Mouse (Mus musculus): Measurements from ENCODE around the gene Rwdd2a. TPM values are rescaled to one million over a fixed set of nuclear protein-coding genes. Genes with fewer than 3 reads are reported as not detected.
"Not testable (repeated sequence)": the region's sequence is repeated elsewhere in the genome, so short reads cannot be mapped to it uniquely, and the experiment has no call there.

Gene Rwdd2a
- polyA plus RNA-seq, 1 experiment from 2014 or later, result 6.2 TPM

GRCm38 (mm10) chr9:86596983-86597382, 25.2 kb downstream of the Rwdd2a start:
- not testable (repeated sequence) for H3K27me3 ChIP-seq; H3K4me1 ChIP-seq; H3K9me3 ChIP-seq; H3K36me3 ChIP-seq (replicated peaks); H3K27ac ChIP-seq; H3K4me2 ChIP-seq; ATAC-seq (ENCODE audit: low FRiP score); H3K9ac ChIP-seq; H3K4me3 ChIP-seq (replicated peaks)

- 64% methylated on average over 8 of the region's 8 CpGs for WGBS
- Histone ChIP-seq H3K9ac (no peak overlapping the region), H3K4me2 (no peak overlapping the region), H3K9me3 (no peaks in the 10 kb centered on the region), H3K27ac (no peak overlapping the region), H3K4me3 (replicated peaks) (no peak overlapping the region), H3K4me1 (no peaks in the 10 kb centered on the region), H3K27me3 (no peaks in the 10 kb centered on the region), H3K36me3 (replicated peaks) (no peaks in the 10 kb centered on the region)
- no peak for ATAC-seq (ENCODE audit: low FRiP score)
Measured at GRCm38 (mm10) chr9:86599723-86600303, 28.0 kb downstream of the Rwdd2a start.

DNA sequence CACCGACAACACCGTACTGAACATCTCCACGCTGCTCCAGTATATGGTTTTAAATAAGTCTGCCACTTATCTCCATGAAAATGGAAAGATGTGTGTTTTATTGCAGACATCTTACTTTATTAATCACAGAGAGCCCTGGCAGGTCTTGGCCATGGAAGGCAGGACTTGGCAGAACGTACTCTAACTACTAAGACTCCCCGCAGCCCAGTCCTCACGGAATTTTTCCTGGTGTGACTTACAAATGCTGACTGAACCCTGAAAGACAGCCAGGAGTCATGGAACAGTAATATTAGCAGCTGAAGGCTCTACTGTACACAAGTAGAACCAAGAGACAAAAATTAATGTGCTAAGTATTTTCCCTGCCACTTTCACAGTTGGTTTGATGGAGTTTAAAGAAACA, 34.0 kb downstream of the Rwdd2a start:
- Histone ChIP-seq H3K36me3 (replicated peaks) (no peaks in the 10 kb centered on the region), H3K9me3 (no peaks in the 10 kb centered on the region), H3K9ac (no peak overlapping the region), H3K4me1 (no peaks in the 10 kb centered on the region), H3K27me3 (no peaks in the 10 kb centered on the region), H3K4me2 (no peak overlapping the region), H3K4me3 (replicated peaks) (no peak overlapping the region), H3K27ac (no peak overlapping the region)
- 95% methylated on average over 6 of the region's 6 CpGs for WGBS
- ATAC-seq (ENCODE audit: low FRiP score), result no peak

DNA sequence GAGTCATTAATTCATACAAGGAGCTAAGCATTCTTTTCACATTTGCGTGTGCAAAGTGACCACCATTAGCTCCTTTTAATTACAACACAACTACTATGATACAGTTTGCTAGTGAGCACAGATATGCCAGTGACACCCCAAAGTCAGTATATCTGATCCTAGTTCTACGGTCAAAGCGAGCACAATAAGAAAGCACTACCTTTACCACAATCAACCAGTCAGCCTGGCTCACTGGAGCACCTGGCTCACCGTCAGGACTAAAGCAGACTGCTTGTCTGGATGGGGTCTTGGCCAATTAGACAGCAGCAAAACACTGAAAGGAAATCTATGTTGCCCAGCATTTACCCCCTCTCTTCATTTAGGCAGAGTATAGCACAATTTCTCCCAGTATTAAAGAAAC, 40.3 kb downstream of the Rwdd2a start:
- 84% methylated on average over 4 of the region's 4 CpGs for WGBS
- Histone ChIP-seq H3K4me3 (replicated peaks) (no peak overlapping the region), H3K27ac (no peak overlapping the region), H3K9me3 (no peaks in the 10 kb centered on the region), H3K36me3 (replicated peaks) (no peaks in the 10 kb centered on the region), H3K4me2 (no peak overlapping the region), H3K4me1 (no peaks in the 10 kb centered on the region), H3K27me3 (no peaks in the 10 kb centered on the region), H3K9ac (no peak overlapping the region)
- no peak for ATAC-seq (ENCODE audit: low FRiP score)

- ATAC-seq (ENCODE audit: low FRiP score), result no peak
- Histone ChIP-seq H3K4me1 (no peaks in the 10 kb centered on the region), H3K9me3 (no peaks in the 10 kb centered on the region), H3K27me3 (no peaks in the 10 kb centered on the region), H3K27ac (no peak overlapping the region), H3K36me3 (replicated peaks) (no peaks in the 10 kb centered on the region), H3K4me3 (replicated peaks) (no peak overlapping the region), H3K4me2 (no peak overlapping the region), H3K9ac (no peak overlapping the region)
- 82% methylated on average over 1 of the region's 1 CpGs for WGBS
Measured at GRCm38 (mm10) chr9:86615765-86616164, 44.0 kb downstream of the Rwdd2a start.

- Histone ChIP-seq H3K9ac (no peak overlapping the region), H3K4me3 (replicated peaks) (no peak overlapping the region), H3K27ac (no peak overlapping the region), H3K27me3 (no peaks in the 10 kb centered on the region), H3K9me3 (no peaks in the 10 kb centered on the region), H3K4me2 (no peak overlapping the region), H3K4me1 (no peaks in the 10 kb centered on the region), H3K36me3 (replicated peaks) (no peaks in the 10 kb centered on the region)
- 85% methylated on average over 7 of the region's 7 CpGs for WGBS
- no peak for ATAC-seq (ENCODE audit: low FRiP score)
Measured at GRCm38 (mm10) chr9:86617837-86618492, 46.2 kb downstream of the Rwdd2a start.

- ATAC-seq (ENCODE audit: low FRiP score), result no peak
- H3K4me2 ChIP-seq, result no peak overlapping the region
- H3K27me3 ChIP-seq, result no peaks in the 10 kb centered on the region
- no peaks in the 10 kb centered on the region for H3K36me3 ChIP-seq (replicated peaks)
- H3K4me3 ChIP-seq (replicated peaks), result no peak overlapping the region
- 75% methylated on average over 10 of the region's 10 CpGs for WGBS
- H3K27ac ChIP-seq, result no peak overlapping the region
- H3K9ac ChIP-seq, result no peak overlapping the region
- H3K9me3 ChIP-seq, result no peaks in the 10 kb centered on the region
- H3K4me1 ChIP-seq, result no peaks in the 10 kb centered on the region
Measured at GRCm38 (mm10) chr9:86619341-86620139, 47.7 kb downstream of the Rwdd2a start.

DNA sequence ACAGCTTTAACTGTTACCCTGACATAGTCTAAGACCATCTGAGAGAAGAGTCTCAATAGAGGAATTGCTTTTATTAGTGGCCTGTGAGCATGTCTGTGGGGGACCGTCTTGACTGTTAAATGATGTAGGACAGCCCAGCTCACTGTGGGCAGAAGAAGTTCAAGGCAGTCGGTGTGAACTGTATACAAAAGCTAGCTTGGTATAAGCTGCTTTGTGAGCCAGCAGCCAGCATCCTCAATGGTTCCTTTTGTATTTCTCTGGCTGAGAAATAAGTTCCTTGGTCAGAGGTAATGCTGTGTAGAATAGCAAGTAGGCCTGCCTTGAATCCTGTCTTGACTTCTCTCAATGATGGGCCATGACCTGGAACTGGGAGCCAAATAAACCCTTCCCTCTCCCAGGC, 50.3 kb downstream of the Rwdd2a start:
- no peak for ATAC-seq (ENCODE audit: low FRiP score)
- no peak overlapping the region for H3K4me2 ChIP-seq
- H3K4me1 ChIP-seq, result no peaks in the 10 kb centered on the region
- H3K27me3 ChIP-seq, result no peaks in the 10 kb centered on the region
- H3K9ac ChIP-seq, result no peak overlapping the region
- H3K9me3 ChIP-seq, result no peaks in the 10 kb centered on the region
- 41% methylated on average over 2 of the region's 2 CpGs for WGBS
- no peak overlapping the region for H3K4me3 ChIP-seq (replicated peaks)
- no peaks in the 10 kb centered on the region for H3K36me3 ChIP-seq (replicated peaks)
- no peak overlapping the region for H3K27ac ChIP-seq

DNA sequence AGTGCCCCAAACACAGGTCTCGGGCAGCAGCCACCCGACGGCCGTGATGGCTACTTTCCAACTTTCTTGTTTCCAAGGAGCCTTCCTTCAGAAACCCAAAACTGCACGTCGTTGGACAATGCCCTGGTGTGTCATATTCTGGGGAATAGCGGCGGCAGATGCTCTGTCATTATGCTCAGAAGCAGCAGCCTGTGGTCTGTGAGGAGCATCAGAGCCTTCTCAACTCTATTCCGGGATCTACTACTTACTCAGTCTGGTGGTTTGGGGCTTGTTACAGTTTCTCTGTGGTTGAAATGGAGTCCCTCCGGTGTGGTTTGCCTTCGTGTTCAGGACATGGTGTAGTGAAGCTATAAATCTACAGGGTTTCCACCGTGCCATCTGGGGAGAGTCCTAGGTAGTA, 52.2 kb downstream of the Rwdd2a start:
- Histone ChIP-seq H3K9me3 (no peaks in the 10 kb centered on the region), H3K4me1 (no peaks in the 10 kb centered on the region), H3K27ac (no peak overlapping the region), H3K4me3 (replicated peaks) (no peak overlapping the region), H3K27me3 (no peaks in the 10 kb centered on the region), H3K9ac (no peak overlapping the region), H3K4me2 (no peak overlapping the region), H3K36me3 (replicated peaks) (no peaks in the 10 kb centered on the region)
- 89% methylated on average over 12 of the region's 12 CpGs for WGBS
- no peak for ATAC-seq (ENCODE audit: low FRiP score)

Other genes starting within 250 kb of the Rwdd2a start
- 6.2 and 6.9 TPM in 2 replicates for gene Ube2cbp, start 107.0 kb upstream of the Rwdd2a start, polyA plus RNA-seq (2016; fragmentation: Nextera tagmentation; extraction: Ambion mirVana)
- 21.2 and 21.7 TPM in 2 replicates for gene Dop1a, start 104.8 kb upstream of the Rwdd2a start, polyA plus RNA-seq (2016; fragmentation: Nextera tagmentation; extraction: Ambion mirVana)
- 36.6 and 41.0 TPM in 2 replicates for gene Pgm3, start 149 bp upstream of the Rwdd2a start, polyA plus RNA-seq (2016; fragmentation: Nextera tagmentation; extraction: Ambion mirVana)
- 11.4 and 11.6 TPM in 2 replicates for gene Me1, start 124.0 kb downstream of the Rwdd2a start, polyA plus RNA-seq (2016; fragmentation: Nextera tagmentation; extraction: Ambion mirVana)
- gene Prss35, start 171.7 kb downstream of the Rwdd2a start, polyA plus RNA-seq (2016; fragmentation: Nextera tagmentation; extraction: Ambion mirVana), result 1.7 and 1.8 TPM in 2 replicates

Measured in forebrain, embryonic 12.5 days (tissue).